Comparison of ENCODE assay signal across 13 mouse cellular contexts in the genomic region with DNA sequence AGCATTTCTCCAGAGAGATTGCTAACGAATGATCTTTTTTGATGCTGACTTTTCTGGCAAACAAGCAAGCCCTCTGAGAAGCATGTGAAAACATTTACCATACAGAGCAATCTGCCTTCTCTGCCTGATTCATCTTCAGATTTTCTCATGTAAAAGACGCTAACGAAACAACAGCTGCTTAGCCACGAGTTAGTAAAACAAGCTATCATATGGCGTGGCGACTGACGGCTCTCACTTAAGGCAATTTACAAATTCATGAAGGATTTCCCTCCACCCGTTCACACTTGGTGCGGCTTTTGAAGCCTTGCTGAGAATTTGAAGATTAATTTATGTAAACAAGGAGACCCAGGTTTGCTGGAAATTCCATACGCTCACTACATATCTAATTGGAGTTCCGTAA. TPM values are rescaled to one million over a fixed set of nuclear protein-coding genes. Genes with fewer than 3 reads are reported as not detected.
DNase-seq lines count a peak whose midpoint lies in the region; ATAC-seq lines count a peak whose summit lies in the region.
"Had no signal": no experiment of that assay in that cellular context is flagged by ENCODE, and none has a peak within 500 bp of the region (broad histone marks: within the 10 kb centered on the region; RNA-seq: fewer than 3 reads in every experiment).

No protein-coding gene starts in this region.

- no peak overlapping the region for H3K27ac ChIP-seq in lung, embryonic 16.5 days (ENCODE audit: low read length)
- H3K27ac ChIP-seq in midbrain, embryonic 12.5 days (replicated peaks), result peak overlapping the region; percentile 25; the same call in 1 of the 2 replicates
- H3K27ac ChIP-seq: kidney, embryonic 15.5 days had no signal

- H3K4me2 ChIP-seq in lung, embryonic 16.5 days (ENCODE audit: low read depth, low read length), result peak overlapping the region; percentile 20
- H3K4me2 ChIP-seq in midbrain, embryonic 12.5 days (replicated peaks), result 0 out of 2 replicates have a peak overlapping the region, but pooled peaks have one; percentile 11
- H3K4me2 ChIP-seq: kidney, embryonic 15.5 days; liver, embryonic 11.5 days had no signal

- 0 out of 2 replicates have a peak, but pooled peaks cover 2% of the 10 kb centered on the region for H3K4me1 ChIP-seq in lung, embryonic 16.5 days (replicated peaks; ENCODE audit: control insufficient read depth, insufficient read depth, low read length)
- peaks cover 4% of the 10 kb centered on the region; the same call in 1 of the 2 replicates for H3K4me1 ChIP-seq in midbrain, embryonic 12.5 days

- 0 out of 2 replicates have a peak, but pooled peaks have one; percentile 23 for ATAC-seq in frontal cortex, adult (ENCODE audit: low TSS enrichment)
- ATAC-seq in lung, embryonic 16.5 days (ENCODE audit: low read depth), result no peak
- ATAC-seq in midbrain, embryonic 12.5 days (ENCODE audit: low FRiP score, low read depth), result no peak
- ATAC-seq: inflammation-experienced regulatory T-cells, adult 6 months had no signal

- WGBS in lung, embryonic 16.5 days, result 40% methylated on average over 11 of the region's 11 CpGs
- WGBS in midbrain, embryonic 12.5 days, result 68% methylated on average over 11 of the region's 11 CpGs

- H3K9ac ChIP-seq in lung, embryonic 16.5 days (ENCODE audit: low read length), result no peak overlapping the region
- H3K9ac ChIP-seq in midbrain, embryonic 12.5 days (replicated peaks), result no peak overlapping the region
- H3K9ac ChIP-seq: kidney, embryonic 15.5 days had no signal

- no peak for DNase-seq in frontal cortex, postnatal 10 days (ENCODE audit: low spot score in 2 of 2)
- no peak for DNase-seq in lung, postnatal 14 days
- DNase-seq in brain, embryonic 18.5 days (ENCODE audit: low read depth, low spot score), result peak; percentile 80
- DNase-seq in left cerebral cortex, adult 8-10 months (ENCODE audit: low spot score in 2 of 2), result no peak
- DNase-seq in spleen, postnatal 14 days (ENCODE audit: low spot score in 2 of 2), result no peak
- DNase-seq: adrenal gland, adult 8-10 months; lung, postnatal 4 days had no signal

- H3K36me3 ChIP-seq in lung, embryonic 16.5 days (ENCODE audit: control insufficient read depth, insufficient read depth, low read length), result no peaks in the 10 kb centered on the region
- H3K36me3 ChIP-seq in midbrain, embryonic 12.5 days, result no peaks in the 10 kb centered on the region
- H3K36me3 ChIP-seq: kidney, embryonic 15.5 days had no signal

- H3K27me3 ChIP-seq in lung, embryonic 16.5 days (ENCODE audit: control insufficient read depth, insufficient read depth, low read depth, low read length), result no peaks in the 10 kb centered on the region
- no peaks in the 10 kb centered on the region for H3K27me3 ChIP-seq in midbrain, embryonic 12.5 days
- H3K27me3 ChIP-seq: kidney, embryonic 15.5 days had no signal

- H3K4me3 ChIP-seq in lung, embryonic 16.5 days (ENCODE audit: low read length), result no peak overlapping the region
- H3K4me3 ChIP-seq in midbrain, embryonic 12.5 days, result no peak overlapping the region
- H3K4me3 ChIP-seq: kidney, embryonic 15.5 days had no signal

- no peaks in the 10 kb centered on the region for H3K9me3 ChIP-seq in lung, embryonic 16.5 days (ENCODE audit: control insufficient read depth, low read length)
- no peaks in the 10 kb centered on the region for H3K9me3 ChIP-seq in midbrain, embryonic 12.5 days
- H3K9me3 ChIP-seq: kidney, embryonic 15.5 days had no signal

RNA-seq across cellular contexts. Expression of gene Map3k1, which starts 25.8 kb away (rescaled TPM):
- polyA plus RNA-seq in lung, embryonic 16.5 days (2015; fragmentation: Nextera tagmentation; extraction: Ambion mirVana), result 25.8 and 28.3 TPM in 2 replicates
- 14.0 and 14.1 TPM in 2 replicates for polyA plus RNA-seq in midbrain, embryonic 12.5 days (2016; fragmentation: Nextera tagmentation; extraction: Ambion mirVana)
- 10 to 100 TPM in 3 of 4 experiments, 1 to 10 TPM in 1; 8.5 to 13.2 (median 12.0) TPM for total RNA-seq in left cerebral cortex, adult 8-10 months (2022)
